Mouse (Mus musculus) embryonic fibroblast, embryonic 13.5 days (primary cell): Measurements from ENCODE around the gene Slc10a6. TPM values are rescaled to one million over a fixed set of nuclear protein-coding genes. Genes with fewer than 3 reads are reported as not detected.

Source experiments
- H3K27ac ChIP-seq: 2 replicates; pipeline ENCODE4 v1.5.1; 2012; ENCODE audit warnings: low read length, control low read depth, inconsistent platforms; ENCODE audit not compliant: insufficient read depth
- H3K4me1 ChIP-seq: 2 replicates; pipeline ENCODE4 v1.6.1; 2011; ENCODE audit warnings: low read length; ENCODE audit not compliant: control insufficient read depth, insufficient read depth
- H3K4me3 ChIP-seq: 2 replicates; pipeline ENCODE4 v1.5.1; 2011; ENCODE audit warnings: mild to moderate bottlenecking, control low read depth, low read length; ENCODE audit not compliant: insufficient read depth
- CTCF ChIP-seq: IDR thresholded peaks from 2 replicates; pipeline ENCODE4 v1.5.1; 2011; ENCODE audit warnings: mild to moderate bottlenecking, control low read depth, low read length, moderate library complexity, borderline replicate concordance; ENCODE audit not compliant: insufficient read depth
- POLR2A ChIP-seq: IDR thresholded peaks from 2 replicates; pipeline ENCODE4 v1.6.1; 2011; ENCODE audit warnings: low read depth, mild to moderate bottlenecking, control low read depth, low read length, moderate library complexity
- polyA plus RNA-seq: library from polyadenylated mRNA; stranded (reverse); fragments of >200 nt; gene quantifications from 2 replicates; pipeline ENCODE4 v1.2.4, GENCODE M21; 2011; ENCODE audit warnings: low read depth; ENCODE audit not compliant: missing spikeins, insufficient read length

Gene Slc10a6
- polyA plus RNA-seq, 1 experiment: not detected

- TF ChIP-seq POLR2A (no peak), CTCF (no peak)
- H3K4me1 ChIP-seq: no peaks in the 10 kb centered on the region; the same call in 1 of the 2 replicates
- H3K27ac ChIP-seq: no peak overlapping the region
- H3K4me3 ChIP-seq: no peak overlapping the region
Observed at GRCm38 (mm10) chr5:103597604-103598003, 31.6 kb downstream of the Slc10a6 start.

- no peak overlapping the region for H3K4me3 ChIP-seq
- no peak for TF ChIP-seq CTCF
- TF ChIP-seq POLR2A: no peak
- no peak overlapping the region for H3K27ac ChIP-seq
- no peaks in the 10 kb centered on the region; the same call in 1 of the 2 replicates for H3K4me1 ChIP-seq
Observed at GRCm38 (mm10) chr5:103596467-103597146, 32.6 kb downstream of the Slc10a6 start.

DNA sequence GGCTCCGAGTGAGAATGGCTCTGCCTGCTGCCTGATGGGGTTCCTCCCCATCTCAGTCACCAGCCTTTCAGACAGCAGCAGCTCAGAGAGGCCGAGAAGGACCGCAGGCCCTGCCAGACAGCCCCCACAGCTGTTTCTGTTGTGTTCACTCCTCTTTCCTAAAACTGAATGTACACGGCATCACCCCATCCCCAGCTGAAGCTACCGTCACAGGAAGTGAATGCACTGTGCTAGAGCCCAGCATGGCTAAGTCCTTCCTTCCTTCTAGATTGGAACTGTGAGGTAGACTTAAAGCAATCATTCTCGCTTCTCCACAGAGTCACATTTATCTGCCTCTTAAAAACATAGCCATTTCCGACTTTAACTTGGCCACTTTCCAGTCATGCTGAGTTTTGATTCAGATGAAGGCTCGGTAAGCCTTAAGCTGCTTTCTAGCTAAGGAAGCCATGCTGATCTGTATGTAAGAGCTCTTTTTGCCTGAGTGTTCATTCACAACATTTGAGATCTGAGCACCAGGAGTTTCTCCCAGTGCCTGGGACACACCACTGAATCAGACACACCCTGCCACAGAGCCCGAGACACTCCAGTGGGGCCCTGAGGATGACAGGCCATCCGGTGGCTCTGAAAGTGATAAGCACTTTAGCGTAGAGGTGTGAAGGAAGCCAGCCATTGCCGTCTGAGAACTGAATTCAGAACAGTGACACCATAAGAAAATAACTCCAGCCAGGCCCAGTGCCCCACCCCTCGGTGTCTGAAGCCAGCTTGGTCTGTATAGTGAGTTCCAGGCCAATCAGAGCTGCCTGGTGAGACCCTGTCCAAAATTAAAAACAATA lies 33.6 kb downstream of the Slc10a6 start:
- H3K27ac ChIP-seq: no peak overlapping the region
- no peak for TF ChIP-seq POLR2A
- no peak for TF ChIP-seq CTCF
- no peak overlapping the region for H3K4me3 ChIP-seq
- H3K4me1 ChIP-seq: no peaks in the 10 kb centered on the region; the same call in 1 of the 2 replicates

- TF ChIP-seq CTCF (no peak), POLR2A (no peak)
- H3K4me1 ChIP-seq: no peaks in the 10 kb centered on the region; the same call in 1 of the 2 replicates
- no peak overlapping the region for H3K4me3 ChIP-seq
- H3K27ac ChIP-seq: no peak overlapping the region
Observed at GRCm38 (mm10) chr5:103593575-103593974, 35.6 kb downstream of the Slc10a6 start.

- no peak for TF ChIP-seq POLR2A
- Histone ChIP-seq H3K4me3 (no peak overlapping the region), H3K4me1 (no peaks in the 10 kb centered on the region; the same call in 1 of the 2 replicates), H3K27ac (no peak overlapping the region)
Observed at GRCm38 (mm10) chr5:103592706-103593105, 36.5 kb downstream of the Slc10a6 start.

GRCm38 (mm10) chr5:103591846-103592245 lies 37.4 kb downstream of the Slc10a6 start:
- Histone ChIP-seq H3K4me1 (no peaks in the 10 kb centered on the region; the same call in 1 of the 2 replicates), H3K4me3 (no peak overlapping the region), H3K27ac (no peak overlapping the region)
- TF ChIP-seq POLR2A: no peak
- no peak for TF ChIP-seq CTCF

- Histone ChIP-seq H3K4me3 (no peak overlapping the region), H3K4me1 (no peaks in the 10 kb centered on the region), H3K27ac (no peak overlapping the region)
- TF ChIP-seq CTCF (peak; percentile 23; the same call in 1 of the 2 replicates), POLR2A (no peak)
Observed at GRCm38 (mm10) chr5:103587219-103587618, 42.0 kb downstream of the Slc10a6 start.

DNA sequence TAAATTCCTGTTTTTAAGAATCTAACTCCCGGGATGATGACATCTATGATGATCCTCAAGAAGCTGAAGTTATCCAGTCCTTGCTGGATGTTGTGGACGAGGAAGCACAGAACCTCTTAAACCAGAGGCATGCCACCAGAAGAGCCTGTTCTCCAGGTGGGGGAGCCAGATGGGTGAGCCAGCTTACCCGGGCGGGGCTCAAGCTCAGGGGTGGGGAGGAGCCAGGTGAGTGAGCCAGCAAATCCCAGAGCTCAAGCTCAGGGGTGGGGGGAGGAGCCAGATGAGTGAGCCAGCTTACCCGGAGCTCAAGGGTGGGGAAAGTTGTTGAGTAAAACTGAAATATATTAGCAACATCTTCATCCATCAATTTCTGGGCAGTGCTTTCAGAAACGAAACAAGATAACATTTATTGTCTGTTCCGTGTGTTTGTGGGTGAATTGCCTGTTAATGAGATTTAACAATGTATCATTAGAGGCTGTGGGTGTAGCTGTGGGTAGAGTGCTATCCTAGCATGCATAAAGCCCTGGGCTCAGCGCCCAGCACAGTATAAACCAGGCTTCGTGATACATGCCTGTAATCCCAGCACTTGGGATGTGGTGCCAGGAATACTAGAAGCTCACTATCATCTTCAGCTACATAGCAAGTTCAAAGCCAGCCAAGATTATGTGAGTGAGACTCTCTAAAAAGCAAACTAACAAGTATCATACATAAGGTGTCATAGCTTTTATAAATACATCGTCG lies 49.4 kb downstream of the Slc10a6 start:
- no peaks in the 10 kb centered on the region for H3K4me1 ChIP-seq
- no peak overlapping the region for H3K27ac ChIP-seq
- no peak overlapping the region for H3K4me3 ChIP-seq
- TF ChIP-seq POLR2A (no peak), CTCF (no peak)

DNA sequence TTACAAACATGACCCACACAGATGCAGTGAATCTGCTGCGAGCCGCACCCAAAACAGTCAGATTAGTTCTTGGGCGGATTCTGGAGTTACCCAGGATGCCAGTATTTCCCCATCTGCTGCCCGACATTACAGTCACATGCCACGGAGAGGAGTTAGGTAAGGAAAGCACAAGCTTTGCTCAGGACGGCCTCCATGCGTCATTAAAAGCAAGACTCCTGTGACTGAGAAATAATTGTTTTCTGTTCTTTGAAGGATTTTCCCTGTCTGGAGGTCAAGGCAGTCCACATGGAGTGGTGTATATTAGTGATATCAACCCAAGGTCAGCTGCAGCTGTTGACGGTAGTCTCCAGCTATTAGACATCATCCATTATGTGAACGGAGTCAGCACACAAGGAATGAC lies 59.8 kb downstream of the Slc10a6 start:
- Histone ChIP-seq H3K4me3 (no peak overlapping the region), H3K27ac (no peak overlapping the region), H3K4me1 (no peaks in the 10 kb centered on the region)
- no peak for TF ChIP-seq POLR2A
- TF ChIP-seq CTCF: no peak
